Mouse (Mus musculus): ENCODE results near the gene Rps16. TPM values are rescaled to one million over a fixed set of nuclear protein-coding genes. Genes with fewer than 3 reads are reported as not detected.

Rps16 gene
- polyA plus RNA-seq, 1 experiment from 2014 or later, result 1,287 TPM

- WGBS, result 93% methylated on average over 17 of the region's 17 CpGs
- H3K4me2 ChIP-seq (replicated peaks; ENCODE audit: low read depth, low read length), result no peak overlapping the region
- no peaks in the 10 kb centered on the region for H3K27me3 ChIP-seq (ENCODE audit: control insufficient read depth, insufficient read depth, low read length)
- H3K4me3 ChIP-seq (ENCODE audit: low read length), result no peak overlapping the region
- no peaks in the 10 kb centered on the region for H3K9me3 ChIP-seq (ENCODE audit: control insufficient read depth, low read length)
- no peak for ATAC-seq (ENCODE audit: low FRiP score, low TSS enrichment)
- H3K27ac ChIP-seq (ENCODE audit: low read depth, low read length), result no peak overlapping the region
- H3K9ac ChIP-seq (ENCODE audit: low read depth, low read length), result no peak overlapping the region
- H3K4me1 ChIP-seq (ENCODE audit: control insufficient read depth, insufficient read depth, low read length), result no peaks in the 10 kb centered on the region
- H3K36me3 ChIP-seq (ENCODE audit: control insufficient read depth, insufficient read depth, low read length), result peaks cover 97% of the 10 kb centered on the region
Observed at GRCm38 (mm10) chr7:28318714-28319113, 31.7 kb upstream of the Rps16 start.

- WGBS, result 93% methylated on average over 15 of the region's 15 CpGs
- H3K9me3 ChIP-seq (ENCODE audit: control insufficient read depth, low read length), result no peaks in the 10 kb centered on the region
- H3K27me3 ChIP-seq (ENCODE audit: control insufficient read depth, insufficient read depth, low read length), result no peaks in the 10 kb centered on the region
- no peak for ATAC-seq (ENCODE audit: low FRiP score, low TSS enrichment)
- H3K4me2 ChIP-seq (replicated peaks; ENCODE audit: low read depth, low read length), result no peak overlapping the region
- peaks cover 98% of the 10 kb centered on the region for H3K36me3 ChIP-seq (ENCODE audit: control insufficient read depth, insufficient read depth, low read length)
- H3K4me1 ChIP-seq (ENCODE audit: control insufficient read depth, insufficient read depth, low read length), result no peaks in the 10 kb centered on the region
- H3K9ac ChIP-seq (ENCODE audit: low read depth, low read length), result no peak overlapping the region
- H3K4me3 ChIP-seq (ENCODE audit: low read length), result no peak overlapping the region
- no peak overlapping the region for H3K27ac ChIP-seq (ENCODE audit: low read depth, low read length)
Observed at GRCm38 (mm10) chr7:28321974-28322720, 28.3 kb upstream of the Rps16 start.

- no peaks in the 10 kb centered on the region for H3K27me3 ChIP-seq (ENCODE audit: control insufficient read depth, insufficient read depth, low read length)
- WGBS, result 95% methylated on average over 8 of the region's 8 CpGs
Observed at GRCm38 (mm10) chr7:28325293-28325692, 25.2 kb upstream of the Rps16 start.

GRCm38 (mm10) chr7:28326457-28326856 is 24.0 kb upstream of the Rps16 start:
- Histone ChIP-seq H3K36me3 (ENCODE audit: control insufficient read depth, insufficient read depth, low read length) (peaks cover 93% of the 10 kb centered on the region), H3K4me1 (ENCODE audit: control insufficient read depth, insufficient read depth, low read length) (no peaks in the 10 kb centered on the region), H3K27me3 (ENCODE audit: control insufficient read depth, insufficient read depth, low read length) (no peaks in the 10 kb centered on the region), H3K9ac (ENCODE audit: low read depth, low read length) (no peak overlapping the region), H3K4me2 (replicated peaks; ENCODE audit: low read depth, low read length) (no peak overlapping the region), H3K9me3 (ENCODE audit: control insufficient read depth, low read length) (no peaks in the 10 kb centered on the region), H3K27ac (ENCODE audit: low read depth, low read length) (no peak overlapping the region), H3K4me3 (ENCODE audit: low read length) (no peak overlapping the region)
- no peak for ATAC-seq (ENCODE audit: low FRiP score, low TSS enrichment)
- WGBS, result 88% methylated on average over 4 of the region's 4 CpGs

More at GRCm38 (mm10) chr7:28325293-28325692, 25.2 kb upstream of the Rps16 start:
- ATAC-seq (ENCODE audit: low FRiP score, low TSS enrichment), result no peak
- H3K27ac ChIP-seq (ENCODE audit: low read depth, low read length), result no peak overlapping the region
- peaks cover 91% of the 10 kb centered on the region for H3K36me3 ChIP-seq (ENCODE audit: control insufficient read depth, insufficient read depth, low read length)
- H3K9ac ChIP-seq (ENCODE audit: low read depth, low read length), result no peak overlapping the region
- no peaks in the 10 kb centered on the region for H3K9me3 ChIP-seq (ENCODE audit: control insufficient read depth, low read length)
- no peak overlapping the region for H3K4me2 ChIP-seq (replicated peaks; ENCODE audit: low read depth, low read length)
- no peak overlapping the region for H3K4me3 ChIP-seq (ENCODE audit: low read length)
- H3K4me1 ChIP-seq (ENCODE audit: control insufficient read depth, insufficient read depth, low read length), result no peaks in the 10 kb centered on the region

GRCm38 (mm10) chr7:28328260-28328659 is 22.2 kb upstream of the Rps16 start:
- WGBS, result 94% methylated on average over 2 of the region's 2 CpGs

GRCm38 (mm10) chr7:28334534-28334933 is 15.9 kb upstream of the Rps16 start:
- Histone ChIP-seq H3K27ac (ENCODE audit: low read depth, low read length) (no peak overlapping the region), H3K4me1 (ENCODE audit: control insufficient read depth, insufficient read depth, low read length) (peaks cover 6% of the 10 kb centered on the region; the same call in 1 of the 2 replicates), H3K9me3 (ENCODE audit: control insufficient read depth, low read length) (no peaks in the 10 kb centered on the region), H3K36me3 (ENCODE audit: control insufficient read depth, insufficient read depth, low read length) (peaks cover 26% of the 10 kb centered on the region), H3K9ac (ENCODE audit: low read depth, low read length) (no peak overlapping the region), H3K4me2 (replicated peaks; ENCODE audit: low read depth, low read length) (no peak overlapping the region), H3K27me3 (ENCODE audit: control insufficient read depth, insufficient read depth, low read length) (no peaks in the 10 kb centered on the region), H3K4me3 (ENCODE audit: low read length) (no peak overlapping the region)
- ATAC-seq (ENCODE audit: low FRiP score, low TSS enrichment), result no peak
- 94% methylated on average over 4 of the region's 4 CpGs for WGBS

More at GRCm38 (mm10) chr7:28328260-28328659, 22.2 kb upstream of the Rps16 start:
- H3K36me3 ChIP-seq (ENCODE audit: control insufficient read depth, insufficient read depth, low read length), result peaks cover 76% of the 10 kb centered on the region
- no peak overlapping the region for H3K4me2 ChIP-seq (replicated peaks; ENCODE audit: low read depth, low read length)
- no peak overlapping the region for H3K9ac ChIP-seq (ENCODE audit: low read depth, low read length)
- no peak overlapping the region for H3K4me3 ChIP-seq (ENCODE audit: low read length)
- no peaks in the 10 kb centered on the region for H3K9me3 ChIP-seq (ENCODE audit: control insufficient read depth, low read length)
- no peaks in the 10 kb centered on the region for H3K27me3 ChIP-seq (ENCODE audit: control insufficient read depth, insufficient read depth, low read length)
- no peaks in the 10 kb centered on the region for H3K4me1 ChIP-seq (ENCODE audit: control insufficient read depth, insufficient read depth, low read length)
- ATAC-seq (ENCODE audit: low FRiP score, low TSS enrichment), result no peak
- no peak overlapping the region for H3K27ac ChIP-seq (ENCODE audit: low read depth, low read length)

GRCm38 (mm10) chr7:28335471-28335870 is 15.0 kb upstream of the Rps16 start:
- Histone ChIP-seq H3K27me3 (ENCODE audit: control insufficient read depth, insufficient read depth, low read length) (no peaks in the 10 kb centered on the region), H3K36me3 (ENCODE audit: control insufficient read depth, insufficient read depth, low read length) (peaks cover 18% of the 10 kb centered on the region), H3K4me1 (ENCODE audit: control insufficient read depth, insufficient read depth, low read length) (peaks cover 6% of the 10 kb centered on the region; the same call in 1 of the 2 replicates), H3K9me3 (ENCODE audit: control insufficient read depth, low read length) (no peaks in the 10 kb centered on the region), H3K9ac (ENCODE audit: low read depth, low read length) (no peak overlapping the region), H3K4me3 (ENCODE audit: low read length) (no peak overlapping the region), H3K27ac (ENCODE audit: low read depth, low read length) (no peak overlapping the region), H3K4me2 (replicated peaks; ENCODE audit: low read depth, low read length) (no peak overlapping the region)
- no peak for ATAC-seq (ENCODE audit: low FRiP score, low TSS enrichment)
- 96% methylated on average over 2 of the region's 2 CpGs for WGBS

- H3K4me2 ChIP-seq (replicated peaks; ENCODE audit: low read depth, low read length), result peak within 1 kb of the TSS; percentile 86
- peak within 1 kb of the TSS; percentile 77 for H3K4me3 ChIP-seq (ENCODE audit: low read length)
- H3K9me3 ChIP-seq (ENCODE audit: control insufficient read depth, low read length), result no peaks in the 10 kb centered on the region
- WGBS, result under 1% methylated on average over 77 of the region's 77 CpGs
- peaks cover 6% of the 10 kb centered on the region; the same call in 1 of the 2 replicates for H3K36me3 ChIP-seq (ENCODE audit: control insufficient read depth, insufficient read depth, low read length)
- H3K4me1 ChIP-seq (ENCODE audit: control insufficient read depth, insufficient read depth, low read length), result peaks cover 12% of the 10 kb centered on the region
- H3K27ac ChIP-seq (ENCODE audit: low read depth, low read length), result peak within 1 kb of the TSS; percentile 82
- peak; percentile 98 for ATAC-seq (ENCODE audit: low FRiP score, low TSS enrichment)
- peak within 1 kb of the TSS; percentile 83 for H3K9ac ChIP-seq (ENCODE audit: low read depth, low read length)
- no peaks in the 10 kb centered on the region for H3K27me3 ChIP-seq (ENCODE audit: control insufficient read depth, insufficient read depth, low read length)
Observed at GRCm38 (mm10) chr7:28338108-28338998, 12.1 kb upstream of the Rps16 start, which contains the start of gene Supt5. Gene Supt5 (minus strand): TSS chr7:28338746.
